Mouse (Mus musculus) liver (tissue): ENCODE data around the gene Slc9a9.
A peak's percentile ranks its signal among the peaks of the same experiment; 100 is the strongest.

Experiments used
- DNase-seq: peaks from one replicate; pipeline ENCODE4 v3.0.0-alpha.2; 2020; ENCODE audit warnings: mixed read lengths

Slc9a9 gene

GRCm38 (mm10) chr9:95161699-95162098 lies 492.0 kb downstream of the Slc9a9 start:
- DNase-seq: no peak

GRCm38 (mm10) chr9:95166224-95166623 lies 496.5 kb downstream of the Slc9a9 start:
- DNase-seq: no peak

GRCm38 (mm10) chr9:95167806-95168205 lies 498.1 kb downstream of the Slc9a9 start:
- no peak for DNase-seq

GRCm38 (mm10) chr9:95168487-95169008 lies 498.8 kb downstream of the Slc9a9 start:
- DNase-seq: no peak

- DNase-seq: no peak
Observed at GRCm38 (mm10) chr9:95178170-95178569, 508.5 kb downstream of the Slc9a9 start.

- DNase-seq: no peak
Observed at GRCm38 (mm10) chr9:95180005-95180404, 510.3 kb downstream of the Slc9a9 start.

GRCm38 (mm10) chr9:95180569-95180968 lies 510.9 kb downstream of the Slc9a9 start:
- DNase-seq: peak; percentile 11

- no peak for DNase-seq
Observed at GRCm38 (mm10) chr9:95181241-95182043, 511.7 kb downstream of the Slc9a9 start.

GRCm38 (mm10) chr9:95182272-95182671 lies 512.6 kb downstream of the Slc9a9 start:
- DNase-seq: no peak

- no peak for DNase-seq
Observed at GRCm38 (mm10) chr9:95184453-95184852, 514.7 kb downstream of the Slc9a9 start.

GRCm38 (mm10) chr9:95185840-95186239 lies 516.1 kb downstream of the Slc9a9 start:
- DNase-seq: no peak

- DNase-seq: peak; percentile 20
Observed at GRCm38 (mm10) chr9:95186386-95187289, 516.9 kb downstream of the Slc9a9 start.

GRCm38 (mm10) chr9:95188362-95189217 lies 518.9 kb downstream of the Slc9a9 start:
- no peak for DNase-seq

GRCm38 (mm10) chr9:95189218-95189605 lies 519.5 kb downstream of the Slc9a9 start:
- DNase-seq: no peak

GRCm38 (mm10) chr9:95191442-95191841 lies 521.7 kb downstream of the Slc9a9 start:
- no peak for DNase-seq

- no peak for DNase-seq
Observed at GRCm38 (mm10) chr9:95192901-95193532, 523.3 kb downstream of the Slc9a9 start.

- DNase-seq: no peak
Observed at GRCm38 (mm10) chr9:95193672-95194071, 524.0 kb downstream of the Slc9a9 start.

- DNase-seq: peak; percentile 56
Observed at GRCm38 (mm10) chr9:95194158-95194557, 524.4 kb downstream of the Slc9a9 start.

- DNase-seq: no peak
Observed at GRCm38 (mm10) chr9:95207661-95208060, 538.0 kb downstream of the Slc9a9 start.

- DNase-seq: no peak
Observed at GRCm38 (mm10) chr9:95208681-95209080, 539.0 kb downstream of the Slc9a9 start.

GRCm38 (mm10) chr9:95220009-95220408 lies 550.3 kb downstream of the Slc9a9 start:
- DNase-seq: no peak

GRCm38 (mm10) chr9:95221310-95221709 lies 551.6 kb downstream of the Slc9a9 start:
- no peak for DNase-seq
